Mouse (Mus musculus): ENCODE measurements around the gene Gsta1. TPM values are rescaled to one million over a fixed set of nuclear protein-coding genes. Genes with fewer than 3 reads are reported as not detected.
"Not testable (repeated sequence)": the region's sequence is repeated elsewhere in the genome, so short reads cannot be mapped to it uniquely, and the experiment has no call there.

Gene Gsta1
- total RNA-seq (2021) = not detected
- long read RNA-seq, experiment 1 = 0 reads
- long read RNA-seq, experiment 2 = 0 reads

DNA sequence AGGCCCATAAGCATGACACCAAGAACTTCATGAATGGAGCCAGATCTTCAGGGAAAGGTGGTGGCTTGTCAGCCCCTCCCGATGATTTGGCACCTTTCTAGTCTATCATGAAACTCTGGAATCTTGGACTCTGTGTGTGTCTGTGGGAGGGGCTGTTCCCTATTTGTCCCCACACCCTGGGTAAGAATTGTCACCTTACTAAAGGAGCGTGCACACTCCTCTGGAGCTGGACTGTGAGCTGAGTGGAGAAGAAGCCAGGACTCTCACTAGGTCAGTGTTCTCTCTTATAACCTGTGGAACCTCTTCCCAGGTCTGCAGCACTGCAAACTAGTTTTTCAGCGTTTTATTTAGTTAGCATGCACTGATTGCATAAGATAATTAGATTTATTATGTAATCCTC, at the start of gene Gsta1:
TSS of gene Gsta1 (plus strand) at position 196 of the 400 bp plus-strand sequence.
- not testable (repeated sequence) for DNase-seq (ENCODE audit: low spot score in 2 of 2)

DNA sequence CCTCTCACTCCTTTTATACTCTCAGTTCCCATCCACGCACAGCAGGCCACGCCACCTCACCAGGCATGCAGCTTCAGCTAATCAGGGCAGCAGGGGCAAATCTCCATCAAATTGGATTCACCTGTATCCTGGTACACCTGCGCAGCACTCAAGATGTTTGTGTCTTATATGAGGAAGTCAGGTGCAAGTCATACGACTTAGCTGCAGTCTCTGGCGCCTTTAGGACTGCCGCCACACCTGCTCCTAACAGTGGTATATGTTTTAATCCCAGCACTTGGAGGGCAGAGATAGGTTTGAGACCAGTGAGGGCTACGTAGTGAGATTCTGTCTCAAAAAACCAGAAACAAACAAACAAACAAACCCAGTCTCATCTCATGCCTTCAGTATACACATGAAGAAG, 48.0 kb upstream of the Gsta1 start, which contains the start of gene Gsta4:
TSS of gene Gsta4 (plus strand) at position 301 of the 400 bp plus-strand sequence.
- DNase-seq (ENCODE audit: low spot score in 2 of 2) = not testable (repeated sequence)

DNA sequence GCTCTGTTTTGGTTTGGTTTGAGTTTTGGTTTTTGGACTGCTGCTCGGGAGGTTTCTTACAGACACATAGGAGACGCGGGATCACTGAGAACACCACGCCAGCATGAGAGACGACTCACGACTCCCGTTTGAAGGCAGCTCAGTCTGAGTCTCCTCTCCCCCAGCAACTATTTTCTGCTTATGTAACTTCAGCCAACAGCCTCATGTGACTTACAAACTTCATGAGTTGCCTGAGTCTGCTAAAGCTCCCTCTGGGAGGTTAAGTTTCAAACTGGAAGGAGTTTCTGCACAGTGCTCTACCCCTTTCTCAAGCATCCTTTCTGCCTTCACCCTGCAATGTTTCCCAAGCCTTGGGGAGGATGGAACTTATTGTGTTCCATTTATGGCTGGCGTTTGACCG, 44.8 kb upstream of the Gsta1 start:
- no peak for DNase-seq (ENCODE audit: low spot score in 2 of 2)

DNA sequence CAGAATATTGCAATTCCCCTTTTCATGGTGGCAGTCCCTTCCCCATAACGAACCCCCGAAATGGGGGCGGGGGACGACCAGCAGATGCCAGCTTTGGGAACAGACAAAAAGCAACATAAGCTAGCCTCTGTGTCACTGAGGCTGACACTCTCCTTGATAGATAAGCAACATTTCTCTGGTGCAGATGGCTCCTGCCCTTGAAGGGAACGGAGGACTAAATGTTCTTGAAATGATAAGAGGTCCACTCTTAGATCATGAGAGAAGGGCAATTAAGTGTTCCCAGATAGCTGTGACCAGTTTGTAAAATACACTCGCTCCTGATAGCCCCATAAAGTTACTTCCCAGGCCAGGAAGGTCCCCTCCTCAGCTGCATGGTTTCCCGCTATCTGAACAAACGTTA, 41.5 kb upstream of the Gsta1 start:
- no peak for DNase-seq (ENCODE audit: low spot score in 2 of 2)

DNA sequence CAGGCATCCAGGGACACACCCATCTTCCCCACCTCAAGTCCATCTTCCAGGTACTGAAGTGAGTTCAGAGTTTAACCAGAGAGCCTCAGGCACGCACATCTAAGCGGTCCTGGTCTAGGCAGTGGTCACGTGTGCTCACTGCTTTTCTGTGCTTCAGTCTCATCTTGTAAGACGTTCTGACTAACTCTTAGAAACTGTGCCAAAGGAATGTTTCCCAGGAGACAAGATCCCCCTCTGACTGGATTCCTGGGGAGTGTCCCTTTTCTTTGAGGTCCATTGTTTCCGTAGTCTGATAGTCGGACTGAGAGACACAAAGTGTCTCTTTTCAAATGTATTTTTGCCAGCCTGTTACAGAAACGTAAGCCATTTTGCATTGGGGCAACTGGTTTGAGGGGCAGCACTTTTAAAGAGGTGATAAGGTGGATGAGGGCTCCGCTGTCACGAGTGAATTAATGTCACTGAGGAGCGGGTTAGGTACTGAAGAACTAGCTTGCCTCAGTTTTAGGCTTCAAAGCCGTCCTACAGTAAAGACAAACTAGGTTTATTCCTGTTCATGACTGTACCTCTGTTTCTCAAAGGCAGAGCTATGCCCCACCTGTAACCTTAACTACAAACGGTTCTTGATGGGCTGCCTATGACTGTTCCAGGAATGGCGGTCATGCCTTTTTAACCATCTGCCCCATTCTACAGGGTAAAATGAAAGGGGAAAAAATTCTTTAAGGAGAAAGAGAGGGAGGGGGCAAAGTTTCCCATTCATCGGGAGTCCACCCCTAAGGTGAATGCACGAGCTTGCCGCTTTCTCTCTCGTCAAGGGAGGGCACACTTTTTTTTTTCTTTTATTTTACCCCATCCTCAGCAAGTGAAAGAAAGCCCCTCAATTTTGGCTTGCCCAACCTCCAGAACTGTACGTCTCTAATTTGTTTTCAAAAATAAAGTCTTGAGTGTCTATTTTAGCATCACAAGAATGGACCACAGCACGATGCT, 39.5 kb upstream of the Gsta1 start:
- DNase-seq (ENCODE audit: low spot score in 2 of 2) = no peak

DNA sequence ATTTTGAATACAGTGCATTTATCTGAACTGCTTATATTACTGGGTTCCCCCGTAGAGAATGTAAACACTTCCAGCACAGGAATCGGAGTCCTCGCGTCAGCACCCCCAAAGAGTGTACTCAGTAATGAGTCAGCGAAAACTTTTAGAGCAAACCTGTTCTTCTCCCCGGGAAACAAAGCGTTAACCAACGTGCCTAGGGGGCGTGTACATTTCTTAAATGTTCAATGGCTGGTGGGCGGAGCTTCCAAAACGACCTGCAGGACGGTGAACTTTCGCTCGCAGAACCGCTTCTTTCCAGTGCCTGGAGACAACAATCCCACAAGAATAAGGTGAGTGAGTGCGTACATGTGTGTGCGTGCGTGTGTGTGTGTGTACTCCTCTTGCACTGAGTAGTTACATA, 38.7 kb upstream of the Gsta1 start:
- peak in 1 of 2 experiments; percentile 33 for DNase-seq (ENCODE audit: low spot score in 2 of 2)

DNA sequence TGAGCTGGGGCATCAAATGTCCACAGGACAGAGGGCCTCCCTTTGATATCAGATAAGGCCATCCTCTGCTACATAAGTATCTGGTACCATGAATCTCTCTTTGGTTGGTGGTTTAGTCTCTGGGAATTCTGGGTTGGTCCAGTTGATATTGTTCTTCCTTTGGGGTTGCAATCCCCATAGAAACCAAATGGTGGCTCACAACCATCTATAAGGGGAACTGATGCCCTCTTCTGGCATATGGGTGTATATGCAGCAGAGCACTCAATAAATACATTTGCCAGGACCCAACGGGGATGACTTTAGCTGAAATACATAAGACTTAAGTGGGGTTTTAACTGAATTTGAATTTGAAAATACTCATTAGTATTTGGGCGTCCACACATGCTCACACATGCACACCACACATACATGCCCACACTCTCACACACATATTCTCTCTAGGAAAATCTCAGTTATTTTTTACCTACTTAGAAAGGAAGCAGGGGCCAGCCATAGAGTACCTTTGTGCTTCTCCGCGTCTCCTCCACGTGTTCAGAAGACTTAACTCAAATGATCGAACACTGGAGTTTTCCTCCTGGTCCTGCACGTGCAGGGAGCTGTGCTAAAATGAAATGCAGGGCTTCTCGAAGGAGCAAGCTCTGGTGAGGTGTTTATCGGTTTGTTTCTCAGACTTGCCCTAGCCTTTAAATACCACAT, 36.4 kb upstream of the Gsta1 start:
- DNase-seq (ENCODE audit: low spot score in 2 of 2) = peak in 1 of 2 experiments; percentile 27

DNA sequence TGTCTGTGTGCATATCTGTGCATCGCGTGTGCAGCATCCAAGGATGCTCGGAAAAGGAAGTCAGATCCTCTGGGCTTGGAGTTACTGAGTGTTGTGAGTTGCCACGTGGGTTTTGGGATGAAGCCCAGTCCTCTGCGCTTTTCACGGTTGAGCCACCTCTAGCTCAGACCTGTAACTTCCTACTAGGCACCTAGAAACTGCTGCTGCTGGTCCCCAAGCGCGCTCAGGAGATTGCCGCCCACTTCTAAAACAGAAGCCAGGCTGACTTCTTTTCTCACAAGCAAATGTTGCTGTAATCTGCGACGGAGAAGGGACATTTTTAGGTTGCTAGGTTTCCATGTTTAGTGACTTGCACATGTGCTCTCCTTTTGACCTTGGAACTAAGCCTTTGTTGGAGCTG, 35.4 kb upstream of the Gsta1 start:
- peak; percentile 33 to 50 for DNase-seq (ENCODE audit: low spot score in 2 of 2)

DNA sequence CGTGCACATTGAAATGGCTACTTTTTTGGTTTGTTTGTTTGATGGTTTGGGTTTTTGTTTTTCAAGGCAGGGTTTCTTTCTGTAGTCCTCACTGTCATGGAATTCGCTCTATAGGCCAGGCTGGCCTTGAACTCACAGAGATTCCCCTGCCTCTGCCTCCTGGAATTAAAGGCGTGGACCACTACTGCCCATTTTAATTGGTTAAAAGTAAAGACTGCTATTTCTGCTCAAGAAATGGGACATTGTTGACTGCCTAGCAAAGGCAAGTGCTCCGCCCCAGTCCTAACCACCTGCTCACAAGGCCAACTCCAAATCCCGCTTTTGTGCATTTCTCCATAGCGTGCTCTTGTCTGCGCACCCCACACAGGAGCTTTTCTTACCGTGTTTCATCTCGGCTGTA, 32.7 kb upstream of the Gsta1 start:
- no peak for DNase-seq (ENCODE audit: low spot score in 2 of 2)

DNA sequence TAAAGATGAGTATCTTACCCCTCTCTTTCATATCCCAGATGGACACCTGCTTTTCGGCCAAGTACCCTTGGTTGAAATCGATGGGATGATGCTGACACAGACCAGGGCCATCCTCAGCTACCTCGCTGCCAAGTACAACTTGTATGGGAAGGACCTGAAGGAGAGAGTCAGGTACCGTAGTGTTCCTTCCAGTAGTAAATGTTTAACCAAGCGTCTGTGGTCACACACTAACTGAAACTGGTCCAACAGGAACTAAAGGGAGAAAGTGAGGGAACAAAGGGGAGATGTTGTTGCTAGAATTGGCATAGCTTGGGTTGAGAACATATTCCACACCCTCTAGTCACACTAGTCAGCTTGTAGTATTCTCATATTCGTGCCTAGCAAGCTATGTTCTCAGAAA, 26.3 kb upstream of the Gsta1 start:
- DNase-seq (ENCODE audit: low spot score in 2 of 2) = no peak

DNA sequence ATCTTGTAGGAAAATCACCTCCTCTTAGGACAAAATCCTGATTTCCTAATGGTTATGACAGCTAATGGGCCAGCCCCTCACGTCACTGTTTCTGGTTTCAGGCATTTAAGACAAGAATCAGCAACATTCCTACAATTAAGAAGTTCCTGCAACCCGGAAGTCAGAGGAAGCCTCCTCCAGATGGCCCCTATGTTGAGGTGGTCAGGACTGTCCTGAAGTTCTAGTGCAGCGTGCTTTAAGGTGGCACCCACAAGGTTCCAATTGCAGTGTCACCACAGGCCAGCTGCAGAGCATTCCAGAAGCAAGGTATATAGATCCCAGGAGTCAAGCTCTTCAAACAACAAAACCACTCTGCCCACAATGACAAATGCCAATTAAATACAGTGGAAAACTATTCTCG, 21.5 kb upstream of the Gsta1 start:
- no peak for DNase-seq (ENCODE audit: low spot score in 2 of 2)

DNA sequence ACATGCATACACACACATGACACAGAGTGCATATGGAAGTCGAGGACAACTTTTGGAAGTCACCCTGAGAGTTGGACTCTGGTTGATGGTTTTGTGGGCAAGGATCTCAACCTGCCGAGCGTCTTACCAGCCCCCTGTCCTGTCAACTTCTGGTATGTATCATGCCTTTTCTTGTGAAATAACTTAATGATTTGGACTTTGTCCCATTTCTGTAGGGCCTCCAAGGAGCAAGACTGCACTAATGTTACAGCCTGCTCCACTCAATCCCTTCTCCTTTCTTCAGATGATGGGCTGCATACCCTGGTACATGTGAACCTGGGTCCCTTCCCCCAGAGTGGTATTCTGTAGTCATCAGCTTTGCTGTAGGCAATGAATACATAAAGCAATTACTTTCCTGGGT, 20.4 kb upstream of the Gsta1 start:
- no peak for DNase-seq (ENCODE audit: low spot score in 2 of 2)

DNA sequence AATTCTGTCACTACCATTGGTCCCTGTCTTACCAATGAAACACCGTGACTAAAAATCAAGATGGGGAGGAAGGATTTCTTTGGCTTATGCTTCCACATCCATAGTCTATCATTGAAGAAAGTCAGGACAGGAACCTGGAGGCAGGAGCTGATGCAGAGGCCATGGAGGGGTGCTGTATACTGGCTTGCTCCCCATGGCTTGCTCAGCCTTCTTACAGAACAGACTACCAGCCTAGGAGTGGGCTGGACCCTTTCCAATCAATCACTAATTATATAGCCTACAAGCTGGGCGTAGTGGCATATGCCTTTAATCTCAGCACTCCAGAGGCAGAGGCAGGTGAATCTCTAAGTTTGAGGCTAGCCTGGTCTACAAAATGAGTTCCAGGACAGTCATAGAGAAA, 19.6 kb upstream of the Gsta1 start:
- DNase-seq (ENCODE audit: low spot score in 2 of 2) = no peak

DNA sequence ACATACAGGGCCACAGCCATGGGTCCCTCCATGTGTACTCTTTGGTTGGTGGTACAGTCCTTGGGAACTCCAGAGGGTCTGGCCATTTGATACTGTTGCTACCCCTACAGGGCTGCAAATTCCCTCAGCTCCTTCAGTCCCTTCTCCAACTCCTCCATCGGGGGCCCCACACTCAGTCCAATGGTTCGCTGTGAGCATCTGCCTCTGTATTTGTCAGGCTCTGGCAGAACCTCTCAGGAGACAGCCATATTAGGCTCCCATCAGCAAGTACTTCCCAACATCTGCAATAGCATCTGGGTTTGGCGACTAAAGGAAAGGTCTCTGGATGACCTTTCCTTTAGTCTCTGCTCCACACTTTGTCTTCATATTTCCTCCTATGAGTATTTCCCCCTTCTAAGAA, 18.9 kb upstream of the Gsta1 start:
- no peak for DNase-seq (ENCODE audit: low spot score in 2 of 2)

DNA sequence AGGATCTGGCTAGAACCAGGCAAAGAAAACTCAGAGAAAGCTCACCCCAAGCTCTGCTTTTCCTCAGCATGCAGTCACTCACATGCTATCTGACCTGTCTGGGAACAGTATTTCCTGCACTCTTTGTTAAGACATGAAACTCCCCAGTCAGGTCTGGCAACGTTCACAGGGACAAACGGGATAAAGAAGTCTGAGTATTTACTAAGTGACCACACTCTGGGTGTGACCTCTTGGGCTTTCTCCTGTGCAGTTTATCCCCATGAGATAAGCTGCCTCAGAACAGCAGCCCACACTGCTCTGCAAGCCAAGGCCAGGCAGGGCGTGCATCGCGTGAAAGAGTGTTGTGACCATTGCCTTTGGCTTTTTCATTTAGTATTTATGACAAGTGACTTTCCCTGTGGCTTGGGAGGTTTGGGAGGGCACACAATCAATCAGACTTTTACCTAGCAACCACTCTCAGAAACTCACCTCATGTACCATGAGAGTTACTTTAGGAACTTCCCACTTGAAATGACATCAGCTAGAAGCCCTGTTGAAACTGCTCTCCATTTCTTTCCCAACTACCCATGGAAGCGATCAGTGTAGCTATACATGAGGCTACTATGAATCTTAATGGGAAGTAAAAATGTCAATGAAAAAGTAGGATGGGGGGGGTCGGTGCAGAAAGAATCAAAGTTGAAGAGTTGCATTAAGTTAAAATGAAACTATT, 18.0 kb upstream of the Gsta1 start:
- DNase-seq (ENCODE audit: low spot score in 2 of 2) = no peak

DNA sequence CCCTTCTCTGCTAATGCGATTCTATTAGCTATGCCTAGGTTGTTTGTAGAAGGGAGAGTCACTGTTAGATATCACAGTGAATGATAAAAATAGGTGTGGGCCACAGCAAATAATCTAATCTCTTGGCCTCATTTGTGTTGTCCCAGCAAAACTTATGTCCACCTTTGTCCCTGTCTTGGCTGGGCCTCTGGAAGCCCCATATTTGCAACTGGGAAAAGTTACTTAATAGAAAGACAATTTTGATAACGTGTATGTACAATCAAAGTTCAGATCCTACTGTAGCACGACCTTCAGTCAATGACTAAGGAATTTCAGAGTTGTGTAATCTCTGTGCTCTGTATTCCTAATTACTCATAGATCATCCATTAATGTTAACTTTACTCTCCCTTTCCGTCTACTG, 13.4 kb upstream of the Gsta1 start:
- DNase-seq (ENCODE audit: low spot score in 2 of 2) = no peak

DNA sequence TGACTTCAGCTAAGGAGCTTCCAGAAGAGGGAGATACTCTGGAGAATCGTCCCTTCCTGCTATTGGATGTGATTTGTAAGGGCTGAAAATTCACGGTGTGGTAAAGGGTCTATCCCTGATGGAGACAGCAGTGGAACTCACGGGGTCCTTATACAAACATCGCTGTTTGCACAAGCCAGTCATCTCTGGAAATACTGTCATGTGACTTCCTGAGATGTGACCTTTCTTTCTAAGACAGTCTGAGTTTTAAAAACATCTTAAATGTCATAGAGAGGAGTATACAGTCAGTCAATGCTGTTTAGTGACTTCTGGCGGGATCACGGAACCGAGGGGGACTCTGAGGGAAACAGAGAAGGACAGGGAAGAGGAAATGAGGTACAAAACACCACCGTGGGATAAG, 7.8 kb upstream of the Gsta1 start:
- DNase-seq (ENCODE audit: low spot score in 2 of 2) = no peak

DNA sequence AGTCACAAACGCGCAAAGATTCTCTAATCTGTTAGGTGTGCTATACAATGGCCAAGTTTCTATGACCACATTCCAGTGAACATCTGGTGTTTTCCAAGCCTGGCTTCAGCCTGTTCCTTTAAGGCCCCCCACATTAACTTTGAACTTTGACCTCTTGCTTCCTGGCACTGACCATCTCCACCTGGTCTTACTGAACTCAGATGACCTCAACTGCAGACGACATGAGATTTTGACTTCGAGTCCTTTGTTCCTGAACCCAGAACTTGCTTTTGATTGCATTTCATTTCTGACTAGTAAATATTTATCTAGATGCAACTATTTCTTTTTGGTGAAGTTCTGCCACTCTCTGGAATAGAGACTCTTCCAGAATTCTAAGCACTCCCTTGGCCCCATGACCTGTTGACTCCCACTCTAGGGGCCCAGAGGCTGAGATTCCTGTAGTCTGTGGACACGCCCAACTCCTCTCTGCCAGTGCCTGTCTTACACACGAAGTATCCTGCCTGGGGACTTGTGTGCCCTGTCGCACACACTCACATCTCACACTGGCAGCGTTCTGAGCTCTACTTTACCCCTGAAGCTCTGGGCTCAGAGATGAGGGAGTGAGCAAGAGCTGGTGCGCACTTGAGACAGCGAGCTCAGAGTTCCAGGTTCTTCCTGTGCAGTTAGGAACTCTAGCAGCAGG, 7.1 kb upstream of the Gsta1 start:
- no peak for DNase-seq (ENCODE audit: low spot score in 2 of 2)

DNA sequence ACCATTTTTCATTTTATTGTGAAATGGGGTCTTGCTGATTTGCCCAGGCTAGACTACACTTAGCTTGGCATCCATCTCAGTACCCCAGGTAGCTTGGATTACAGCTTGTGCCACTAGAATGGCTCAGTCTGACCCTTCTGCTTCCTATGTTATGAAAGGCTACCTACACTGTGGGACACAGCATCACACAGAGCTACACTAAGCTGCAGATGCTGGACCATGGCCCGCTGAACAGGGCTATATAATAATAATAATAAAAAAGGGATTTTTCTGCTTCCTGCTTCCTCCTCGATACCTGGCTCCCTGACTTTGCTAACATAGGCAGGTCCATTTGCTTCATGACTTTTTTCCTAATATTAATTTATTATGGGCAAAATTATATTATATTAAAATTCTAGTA, 6.0 kb upstream of the Gsta1 start:
- no peak for DNase-seq (ENCODE audit: low spot score in 2 of 2)

DNA sequence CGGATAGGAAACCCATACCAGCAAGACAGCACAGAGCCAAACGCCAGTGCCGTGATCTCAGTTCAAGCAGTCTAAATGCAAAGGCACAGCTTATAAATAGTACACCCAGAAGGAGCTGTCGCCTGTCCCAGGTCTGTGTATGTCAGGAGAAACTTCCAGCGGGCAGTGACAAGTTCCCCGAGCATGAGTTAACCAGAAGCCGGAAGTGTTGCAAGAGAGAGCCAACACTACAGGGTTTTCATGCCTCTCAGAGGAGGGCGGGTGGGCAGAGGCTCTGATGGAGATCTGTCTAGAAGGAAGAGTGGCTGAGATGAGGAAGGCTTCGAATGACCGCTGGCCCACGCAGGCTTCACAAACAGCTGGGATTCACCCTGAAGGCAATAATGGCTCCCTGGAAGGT, 5.2 kb upstream of the Gsta1 start:
- no peak for DNase-seq (ENCODE audit: low spot score in 2 of 2)

DNA sequence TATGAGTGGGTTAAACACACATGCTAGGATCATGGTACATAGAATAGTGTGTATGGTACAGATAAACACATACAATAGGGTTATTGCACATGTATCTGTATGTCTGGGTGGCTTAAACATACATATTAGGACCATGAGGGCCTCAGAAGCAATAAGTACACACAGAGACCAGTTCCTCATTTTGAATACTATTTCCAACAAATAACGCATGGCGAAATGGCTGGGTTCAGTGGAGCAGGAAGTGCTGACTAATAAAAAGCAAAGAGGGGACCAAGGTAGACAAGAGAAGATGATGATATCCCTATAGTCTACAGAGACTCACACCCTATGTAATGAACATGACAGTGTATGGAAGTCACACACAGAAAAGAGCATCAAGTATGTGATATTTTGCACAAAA, 2.3 kb upstream of the Gsta1 start:
- no peak for DNase-seq (ENCODE audit: low spot score in 2 of 2)

Data from left cerebral cortex, adult 18-20 months (tissue).